Mouse (Mus musculus) thymus, postnatal 4 days (tissue): ENCODE data around the gene Timm44.

Source experiments
- DNase-seq: peaks from one replicate; pipeline ENCODE4 v3.0.0; 2021

Gene Timm44

GRCm38 (mm10) chr8:4275275-4276110 is at the start of gene Timm44:
Gene Timm44 (minus strand): TSS chr8:4275913.
- DNase-seq: peak; percentile 96

- DNase-seq: peak; percentile 98
Observed at GRCm38 (mm10) chr8:4324983-4325750, 49.5 kb upstream of the Timm44 start, which contains the start of the genes Ccl25 and Elavl1. Gene Ccl25 (plus strand): TSS chr8:4325210. Gene Elavl1 (minus strand): TSS chr8:4325413.

GRCm38 (mm10) chr8:4324525-4324924 is 48.8 kb upstream of the Timm44 start:
- DNase-seq: no peak

GRCm38 (mm10) chr8:4323917-4324316 is 48.2 kb upstream of the Timm44 start:
- DNase-seq: no peak

- peak; percentile 88 for DNase-seq
Observed at GRCm38 (mm10) chr8:4322470-4322869, 46.8 kb upstream of the Timm44 start.

GRCm38 (mm10) chr8:4321031-4321430 is 45.3 kb upstream of the Timm44 start:
- DNase-seq: no peak

GRCm38 (mm10) chr8:4320404-4320803 is 44.7 kb upstream of the Timm44 start:
- DNase-seq: no peak

- no peak for DNase-seq
Observed at GRCm38 (mm10) chr8:4319573-4319872, 43.8 kb upstream of the Timm44 start.

- no peak for DNase-seq
Observed at GRCm38 (mm10) chr8:4318796-4319572, 43.3 kb upstream of the Timm44 start.

GRCm38 (mm10) chr8:4318124-4318523 is 42.4 kb upstream of the Timm44 start:
- DNase-seq: no peak

GRCm38 (mm10) chr8:4314852-4315251 is 39.1 kb upstream of the Timm44 start:
- no peak for DNase-seq

GRCm38 (mm10) chr8:4313254-4314124 is 37.8 kb upstream of the Timm44 start:
- no peak for DNase-seq

GRCm38 (mm10) chr8:4312104-4312503 is 36.4 kb upstream of the Timm44 start:
- no peak for DNase-seq

- DNase-seq: no peak
Observed at GRCm38 (mm10) chr8:4305838-4306237, 30.1 kb upstream of the Timm44 start.

GRCm38 (mm10) chr8:4304124-4304547 is 28.4 kb upstream of the Timm44 start:
- DNase-seq: no peak

- DNase-seq: no peak
Observed at GRCm38 (mm10) chr8:4297822-4298221, 22.1 kb upstream of the Timm44 start.

- DNase-seq: no peak
Observed at GRCm38 (mm10) chr8:4292738-4293137, 17.0 kb upstream of the Timm44 start.

GRCm38 (mm10) chr8:4276111-4276465 is 375 bp upstream of the Timm44 start:
- no peak for DNase-seq

GRCm38 (mm10) chr8:4269609-4270008 is 6.1 kb downstream of the Timm44 start:
- DNase-seq: no peak

- peak; percentile 58 for DNase-seq
Observed at GRCm38 (mm10) chr8:4267627-4268026, 8.1 kb downstream of the Timm44 start.

- no peak for DNase-seq
Observed at GRCm38 (mm10) chr8:4265160-4265914, 10.4 kb downstream of the Timm44 start.
